Mouse (Mus musculus) ES-E14 (cell line): ENCODE results near the gene Liph.

Source experiments
- CHD2 ChIP-seq: IDR thresholded peaks from 2 replicates; pipeline ENCODE4 v1.6.1; 2014; ENCODE audit warnings: mild to moderate bottlenecking, low read depth, low read length, inconsistent platforms
- MAFK ChIP-seq: IDR thresholded peaks from 2 replicates; pipeline ENCODE4 v1.6.1; 2014; ENCODE audit warnings: mild to moderate bottlenecking, low read depth, low read length, inconsistent platforms; ENCODE audit not compliant: insufficient read depth
- ZNF384 ChIP-seq: IDR thresholded peaks from 2 replicates; pipeline ENCODE4 v1.6.1; 2012; ENCODE audit warnings: low read depth, low read length, inconsistent platforms

DNA sequence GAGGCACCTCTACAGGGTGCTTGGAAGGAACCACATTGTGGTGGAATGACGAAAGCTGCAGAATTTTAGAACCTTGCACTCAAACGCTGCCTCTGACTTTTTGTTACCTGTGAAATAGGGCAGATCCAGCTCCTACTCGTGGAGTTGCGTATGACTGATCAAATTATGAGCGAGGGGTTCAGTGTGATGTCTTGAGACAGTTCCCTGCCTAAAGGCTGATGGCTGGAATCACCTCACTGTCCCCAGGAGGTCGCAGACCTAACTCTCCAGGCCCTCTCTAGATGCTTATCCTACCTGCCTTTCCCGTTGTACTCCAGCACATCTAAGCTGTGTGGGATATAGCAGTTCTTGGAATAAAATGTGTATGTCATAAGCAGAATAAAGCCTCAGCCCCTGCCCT is 89.5 kb downstream of the Liph start:
- TF ChIP-seq MAFK (no peak), ZNF384 (no peak), CHD2 (no peak)
